Mouse (Mus musculus) gastrocnemius, postnatal 4 days (tissue): ENCODE results near the gene Prl2c3. TPM values are rescaled to one million over a fixed set of nuclear protein-coding genes. Genes with fewer than 3 reads are reported as not detected.
"Not testable (repeated sequence)": the region's sequence is repeated elsewhere in the genome, so short reads cannot be mapped to it uniquely, and the experiment has no call there.

Source experiments
- DNase-seq, 2 experiments: peaks; one replicate each; pipeline ENCODE4 v3.0.0; 2021 to 2022; ENCODE audit warnings: low spot score in 2 of 2, mixed read lengths in 2 of 2
- long read RNA-seq, 2 experiments: library from polyadenylated mRNA; stranded (forward); transcript quantifications; one replicate each; pipeline ENCODE4 v2.0.0; 2021
- total RNA-seq, 2 experiments: library from RNA; stranded (reverse); gene quantifications; 2 replicates each; pipeline ENCODE4 v1.2.3; 2021

The Prl2c3 gene
- total RNA-seq: not detected
- long read RNA-seq, experiment 1: 0 reads
- long read RNA-seq, experiment 2: 0 reads

- not testable (repeated sequence) for DNase-seq
These were observed at the start of gene Prl2c3 for GRCm38 (mm10) chr13:12799979-12800378. Gene Prl2c3 (minus strand): TSS chr13:12800079.

GRCm38 (mm10) chr13:12848254-12848653, 48.4 kb upstream of the Prl2c3 start:
- not testable (repeated sequence) for DNase-seq

GRCm38 (mm10) chr13:12844701-12845100, 44.8 kb upstream of the Prl2c3 start:
- not testable (repeated sequence) for DNase-seq

- DNase-seq: not testable (repeated sequence)
These were observed 37.7 kb upstream of the Prl2c3 start for GRCm38 (mm10) chr13:12837546-12837945.

GRCm38 (mm10) chr13:12831769-12832168, 31.9 kb upstream of the Prl2c3 start:
- no peak for DNase-seq

- DNase-seq: no peak
These were observed 29.2 kb upstream of the Prl2c3 start for GRCm38 (mm10) chr13:12829031-12829430.

GRCm38 (mm10) chr13:12824500-12825176, 24.8 kb upstream of the Prl2c3 start:
- DNase-seq: not testable (repeated sequence)

- not testable (repeated sequence) for DNase-seq
These were observed 14.0 kb upstream of the Prl2c3 start for GRCm38 (mm10) chr13:12813734-12814424.

GRCm38 (mm10) chr13:12809591-12809990, 9.7 kb upstream of the Prl2c3 start:
- no peak for DNase-seq

- not testable (repeated sequence) for DNase-seq
These were observed 9.1 kb upstream of the Prl2c3 start for GRCm38 (mm10) chr13:12808793-12809512.

- DNase-seq: not testable (repeated sequence)
These were observed 6.6 kb upstream of the Prl2c3 start for GRCm38 (mm10) chr13:12806496-12806895.

GRCm38 (mm10) chr13:12769442-12770091, 30.3 kb downstream of the Prl2c3 start:
- DNase-seq: not testable (repeated sequence)

Other genes starting within 250 kb of the Prl2c3 start
- 1 to 10 TPM; 1.1 to 1.4 TPM for gene Ero1lb, start 234.2 kb downstream of the Prl2c3 start, total RNA-seq
- gene Prl2c2, start 205.3 kb upstream of the Prl2c3 start, total RNA-seq: not detected